Mouse (Mus musculus) bone marrow, adult 2 months (tissue): ENCODE results near the gene Grin2b.

ENCODE experiments used
- CTCF ChIP-seq: fragments of 200-500 bp; IDR thresholded peaks from 2 replicates; pipeline ENCODE4 v1.5.1; 2011; ENCODE audit warnings: low read length, control low read depth; ENCODE audit not compliant: control insufficient read depth, insufficient read depth
- POLR2A ChIP-seq: fragments of 200-500 bp; IDR thresholded peaks from 2 replicates; pipeline ENCODE4 v1.6.1; 2011; ENCODE audit warnings: low read depth, mild to moderate bottlenecking, control low read depth, low read length, borderline replicate concordance; ENCODE audit not compliant: control insufficient read depth

GRCm38 (mm10) chr6:136172801-136173190 is 515 bp downstream of the Grin2b start:
- TF ChIP-seq CTCF: no peak
- TF ChIP-seq POLR2A: no peak
